Mouse (Mus musculus): ENCODE measurements around the gene Ank3. TPM values are rescaled to one million over a fixed set of nuclear protein-coding genes. Genes with fewer than 3 reads are reported as not detected.

The Ank3 gene
- polyA plus RNA-seq, 1 experiment from 2014 or later = not detected

DNA sequence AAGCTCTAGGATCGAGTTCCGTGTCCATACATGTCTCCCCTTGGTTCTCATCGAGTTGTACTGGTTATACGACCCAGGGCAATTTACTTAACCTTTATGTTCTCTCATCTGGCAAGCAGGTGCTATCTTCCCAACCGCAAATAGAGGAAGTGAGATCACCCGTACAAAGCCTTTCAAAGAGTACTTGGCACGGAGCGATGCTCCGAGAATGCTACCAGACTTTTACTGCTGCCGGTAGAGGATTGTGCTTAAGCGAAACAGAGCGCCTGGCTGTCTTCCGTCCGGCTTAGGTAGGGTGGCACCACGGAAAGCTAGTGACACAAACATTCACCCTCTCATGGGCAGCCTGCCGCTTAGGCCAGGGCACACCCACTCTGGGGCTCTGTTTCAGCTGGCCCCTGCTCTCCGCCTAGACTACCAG lies 641.3 kb downstream of the Ank3 start:
- 80% methylated on average over 17 of the region's 17 CpGs for WGBS (ENCODE audit: missing documents)
- no peak overlapping the region for H3K4me3 ChIP-seq (ENCODE audit: inconsistent target)
- no peaks in the 10 kb centered on the region for H3K36me3 ChIP-seq (ENCODE audit: inconsistent target)
- no peak overlapping the region for H3K27ac ChIP-seq
- no peaks in the 10 kb centered on the region for H3K79me2 ChIP-seq (ENCODE audit: inconsistent target)

DNA sequence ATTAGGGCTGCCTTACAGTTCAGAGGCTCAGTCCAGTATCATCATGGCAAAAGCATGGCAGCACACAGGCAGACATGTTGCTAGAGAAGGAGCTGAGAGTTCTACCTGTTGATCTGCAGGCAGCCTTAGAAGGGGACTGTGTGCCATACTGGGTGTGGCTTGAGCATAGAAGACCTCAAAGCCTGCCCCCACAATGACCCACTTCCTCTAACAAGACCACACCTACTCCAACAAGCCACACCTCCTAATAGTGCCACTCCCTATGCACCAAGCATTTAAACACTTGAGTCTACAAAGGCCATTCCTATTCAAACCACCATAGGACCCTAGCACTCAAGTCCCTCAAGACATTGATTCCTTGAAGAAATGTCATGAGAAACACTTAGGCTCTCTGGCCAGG lies 643.0 kb downstream of the Ank3 start:
- H3K27ac ChIP-seq = no peak overlapping the region
- H3K79me2 ChIP-seq (ENCODE audit: inconsistent target) = no peaks in the 10 kb centered on the region
- H3K36me3 ChIP-seq (ENCODE audit: inconsistent target) = no peaks in the 10 kb centered on the region
- H3K4me3 ChIP-seq (ENCODE audit: inconsistent target) = no peak overlapping the region

DNA sequence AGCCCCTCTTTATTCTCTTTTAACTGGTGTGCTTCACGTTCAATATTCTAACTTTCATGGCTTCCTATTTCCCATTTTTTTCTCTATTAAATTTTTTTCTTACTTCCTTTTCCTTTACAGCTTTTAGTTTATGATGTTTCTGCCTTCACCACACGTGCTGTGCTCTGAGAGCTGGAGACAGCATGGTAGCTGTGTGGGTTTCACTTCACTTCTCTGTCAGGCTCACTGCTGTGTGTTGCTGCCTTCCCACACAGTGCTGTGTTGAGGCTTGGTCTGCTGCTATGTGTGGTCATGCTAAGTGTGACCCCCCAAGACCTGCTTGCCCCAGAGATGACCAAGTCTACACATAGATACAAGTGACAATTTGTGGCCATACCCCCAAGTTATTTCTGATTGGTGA lies 647.1 kb downstream of the Ank3 start:
- Histone ChIP-seq H3K27ac (no peak overlapping the region), H3K36me3 (ENCODE audit: inconsistent target) (no peaks in the 10 kb centered on the region), H3K4me3 (ENCODE audit: inconsistent target) (no peak overlapping the region), H3K79me2 (ENCODE audit: inconsistent target) (no peaks in the 10 kb centered on the region)
- 5% methylated on average over 2 of the region's 2 CpGs for WGBS (ENCODE audit: missing documents)

DNA sequence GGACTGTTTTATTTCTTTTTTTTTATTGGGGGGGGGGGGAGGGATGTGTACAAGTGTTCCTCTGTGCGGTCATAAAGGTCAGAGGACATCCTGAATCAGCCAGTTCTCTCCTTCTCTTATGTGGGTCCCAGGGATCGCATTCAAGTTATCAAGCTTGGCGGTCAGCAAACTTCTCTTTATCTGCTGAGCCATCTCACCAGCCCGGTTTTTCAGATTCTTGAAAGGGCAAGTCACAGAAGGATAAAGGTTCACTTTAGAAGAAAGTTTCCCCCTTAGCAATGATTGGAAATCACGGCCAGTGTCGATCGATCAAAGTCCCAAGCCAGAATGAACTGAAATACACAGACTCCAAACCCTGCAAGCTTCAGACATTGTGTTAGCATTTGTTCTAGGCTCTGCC lies 651.2 kb downstream of the Ank3 start:
- Histone ChIP-seq H3K79me2 (ENCODE audit: inconsistent target) (no peaks in the 10 kb centered on the region), H3K27ac (no peak overlapping the region), H3K4me3 (ENCODE audit: inconsistent target) (no peak overlapping the region), H3K36me3 (ENCODE audit: inconsistent target) (no peaks in the 10 kb centered on the region)
- WGBS (ENCODE audit: missing documents) = 87% methylated on average over 7 of the region's 7 CpGs

DNA sequence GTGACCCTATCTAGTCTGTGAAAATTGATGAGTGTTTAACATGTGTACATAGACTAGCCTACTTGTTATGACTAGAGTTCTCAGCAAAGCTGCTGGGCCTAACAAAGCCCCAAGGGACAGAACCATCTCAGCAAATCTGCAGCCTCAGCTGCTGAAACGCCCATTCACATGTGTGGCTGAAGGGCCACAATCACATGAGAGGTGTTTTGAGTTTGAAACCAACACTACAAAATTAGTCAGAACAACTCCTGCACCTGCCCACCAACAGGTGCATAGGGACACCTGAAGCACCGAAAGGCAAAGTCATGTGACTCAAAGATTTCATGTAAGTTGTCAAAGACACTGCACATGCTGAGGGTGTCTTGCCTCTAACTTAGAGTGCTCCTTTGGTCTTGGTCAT lies 656.7 kb downstream of the Ank3 start:
- WGBS (ENCODE audit: missing documents) = 84% methylated on average over 2 of the region's 2 CpGs
- Histone ChIP-seq H3K4me3 (ENCODE audit: inconsistent target) (no peak overlapping the region), H3K79me2 (ENCODE audit: inconsistent target) (no peaks in the 10 kb centered on the region), H3K36me3 (ENCODE audit: inconsistent target) (no peaks in the 10 kb centered on the region), H3K27ac (no peak overlapping the region)

DNA sequence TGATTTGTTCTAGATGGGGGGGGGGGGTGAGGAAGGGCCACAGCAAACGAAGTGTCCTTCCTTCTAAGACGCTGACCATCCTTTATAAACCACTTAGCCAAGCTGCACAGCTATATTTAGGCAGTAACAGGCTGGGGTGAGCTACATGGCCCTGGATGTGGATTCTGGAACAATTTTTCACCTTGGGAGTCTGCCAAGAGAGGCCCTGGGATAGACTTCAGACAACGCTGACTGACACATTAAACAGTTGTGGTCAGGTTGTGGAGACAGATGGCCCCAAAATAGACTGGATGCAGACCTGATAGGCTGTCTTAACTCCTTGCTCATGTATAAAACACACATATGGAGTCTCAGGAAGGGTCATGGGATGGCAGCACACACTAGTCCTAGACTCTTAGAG lies 658.5 kb downstream of the Ank3 start:
- WGBS (ENCODE audit: missing documents) = 70% methylated on average over 3 of the region's 3 CpGs
- no peaks in the 10 kb centered on the region for H3K36me3 ChIP-seq (ENCODE audit: inconsistent target)
- H3K4me3 ChIP-seq (ENCODE audit: inconsistent target) = no peak overlapping the region
- H3K27ac ChIP-seq = no peak overlapping the region
- no peaks in the 10 kb centered on the region for H3K79me2 ChIP-seq (ENCODE audit: inconsistent target)

DNA sequence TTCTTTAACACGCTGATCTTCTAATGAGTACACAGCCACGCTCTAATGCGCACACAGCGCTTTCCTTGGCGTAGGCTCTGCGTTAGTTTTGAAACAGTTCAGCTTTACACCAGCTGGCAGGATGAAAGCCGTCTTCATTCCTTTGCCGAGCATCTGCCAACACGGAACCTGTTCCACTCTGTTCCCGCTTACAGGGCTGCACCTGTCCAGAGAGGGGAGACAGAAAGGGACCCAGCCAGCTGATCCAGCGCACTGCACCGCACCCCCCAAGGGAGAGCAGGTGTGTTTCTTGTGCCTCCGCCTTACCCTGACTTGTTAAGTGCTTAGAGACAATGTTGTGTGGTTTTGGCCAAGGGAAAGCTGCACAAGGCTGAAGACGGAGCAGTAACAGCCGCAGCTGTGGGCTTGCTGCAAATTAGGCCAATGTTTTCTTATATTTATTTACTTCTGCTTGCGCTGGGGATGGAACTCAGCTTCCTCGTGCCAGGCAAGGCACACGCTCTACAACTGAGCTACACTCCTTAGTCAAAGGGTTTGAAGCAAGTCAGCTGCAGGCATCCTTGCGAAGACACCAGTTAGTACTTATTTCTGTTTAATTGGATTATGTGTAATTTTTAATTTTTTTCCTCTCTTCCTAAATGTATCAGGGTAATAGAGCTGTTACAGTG lies 661.6 kb downstream of the Ank3 start:
- Histone ChIP-seq H3K79me2 (ENCODE audit: inconsistent target) (no peaks in the 10 kb centered on the region), H3K36me3 (ENCODE audit: inconsistent target) (no peaks in the 10 kb centered on the region), H3K27ac (no peak overlapping the region), H3K4me3 (ENCODE audit: inconsistent target) (no peak overlapping the region)
- WGBS (ENCODE audit: missing documents) = 84% methylated on average over 17 of the region's 19 CpGs

DNA sequence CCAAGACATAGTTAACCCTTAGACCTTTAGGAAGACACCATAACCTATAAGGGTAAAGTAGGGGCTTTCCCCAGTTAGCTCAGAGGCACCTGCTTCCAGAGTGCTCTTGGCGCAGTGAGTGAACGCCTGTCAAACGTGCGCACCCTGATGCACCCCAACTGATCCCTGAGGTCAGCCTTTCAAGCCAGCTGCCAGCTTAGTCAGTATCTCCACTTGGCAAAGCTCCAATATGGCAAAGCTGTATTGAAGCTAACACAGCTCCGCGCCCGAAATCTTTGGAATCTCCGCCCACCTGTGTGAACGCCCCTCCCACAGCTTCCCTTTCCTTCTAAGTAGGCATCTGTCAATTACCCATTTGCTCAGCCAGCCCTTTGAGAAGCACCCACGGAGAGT lies 662.1 kb downstream of the Ank3 start:
- Histone ChIP-seq H3K79me2 (ENCODE audit: inconsistent target) (no peaks in the 10 kb centered on the region), H3K36me3 (ENCODE audit: inconsistent target) (no peaks in the 10 kb centered on the region), H3K27ac (no peak overlapping the region), H3K4me3 (ENCODE audit: inconsistent target) (no peak overlapping the region)
- 53% methylated on average over 10 of the region's 10 CpGs for WGBS (ENCODE audit: missing documents)

DNA sequence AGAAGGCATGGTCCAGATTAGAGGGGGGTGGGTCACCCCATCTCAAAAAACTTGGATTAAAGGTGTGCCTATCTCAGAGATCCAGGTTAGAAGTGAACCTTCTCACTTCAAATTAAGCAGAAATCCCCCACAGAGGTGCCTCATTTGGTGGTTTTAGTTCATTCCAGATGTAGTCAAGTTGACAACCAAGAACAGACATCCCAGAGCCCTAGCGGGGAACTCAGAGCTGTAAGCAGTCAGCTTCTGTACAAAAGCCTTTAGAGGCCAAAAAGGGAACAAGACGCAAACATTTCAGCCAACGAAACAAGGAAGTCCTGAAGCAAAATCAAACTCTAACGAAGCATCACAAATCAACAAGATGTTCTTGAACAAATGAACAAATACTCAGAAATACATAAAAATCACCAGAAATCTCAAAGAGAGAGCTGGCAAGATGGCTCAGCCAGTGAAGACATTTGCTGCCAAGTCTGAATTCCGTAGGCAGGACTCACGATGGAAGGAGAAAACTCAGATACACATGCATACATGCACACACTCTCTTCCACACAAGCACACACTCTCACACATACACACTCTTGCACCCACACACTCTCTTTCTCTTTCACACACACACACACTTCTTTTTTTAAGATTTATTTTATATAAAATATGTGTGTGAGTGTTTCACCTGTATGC lies 665.4 kb downstream of the Ank3 start:
- Histone ChIP-seq H3K4me3 (ENCODE audit: inconsistent target) (no peak overlapping the region), H3K79me2 (ENCODE audit: inconsistent target) (no peaks in the 10 kb centered on the region), H3K36me3 (ENCODE audit: inconsistent target) (no peaks in the 10 kb centered on the region), H3K27ac (no peak overlapping the region)
- WGBS (ENCODE audit: missing documents) = 55% methylated on average over 6 of the region's 6 CpGs

DNA sequence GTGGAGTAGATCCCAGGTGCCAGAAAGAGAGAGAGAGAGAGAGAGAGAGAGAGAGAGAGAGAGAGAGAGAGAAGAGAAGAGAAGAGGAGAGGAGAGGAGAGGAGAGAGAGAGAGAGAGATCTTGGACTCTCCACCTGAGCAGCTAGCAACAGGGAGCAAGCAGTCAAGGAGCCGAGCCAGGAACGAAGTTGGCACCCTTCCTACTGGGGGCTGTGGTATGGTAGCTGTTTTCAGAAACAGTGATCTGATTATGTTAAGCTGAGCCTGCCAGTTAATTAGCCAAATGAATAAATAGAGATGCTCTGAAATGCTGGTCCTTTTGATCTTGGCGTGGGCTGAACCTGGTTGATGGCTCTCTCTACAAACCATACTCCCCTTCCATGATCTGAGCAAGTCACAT lies 666.6 kb downstream of the Ank3 start:
- H3K79me2 ChIP-seq (ENCODE audit: inconsistent target) = no peaks in the 10 kb centered on the region
- no peaks in the 10 kb centered on the region for H3K36me3 ChIP-seq (ENCODE audit: inconsistent target)
- no peak overlapping the region for H3K4me3 ChIP-seq (ENCODE audit: inconsistent target)
- no peak overlapping the region for H3K27ac ChIP-seq
- WGBS (ENCODE audit: missing documents) = 97% methylated on average over 3 of the region's 3 CpGs

DNA sequence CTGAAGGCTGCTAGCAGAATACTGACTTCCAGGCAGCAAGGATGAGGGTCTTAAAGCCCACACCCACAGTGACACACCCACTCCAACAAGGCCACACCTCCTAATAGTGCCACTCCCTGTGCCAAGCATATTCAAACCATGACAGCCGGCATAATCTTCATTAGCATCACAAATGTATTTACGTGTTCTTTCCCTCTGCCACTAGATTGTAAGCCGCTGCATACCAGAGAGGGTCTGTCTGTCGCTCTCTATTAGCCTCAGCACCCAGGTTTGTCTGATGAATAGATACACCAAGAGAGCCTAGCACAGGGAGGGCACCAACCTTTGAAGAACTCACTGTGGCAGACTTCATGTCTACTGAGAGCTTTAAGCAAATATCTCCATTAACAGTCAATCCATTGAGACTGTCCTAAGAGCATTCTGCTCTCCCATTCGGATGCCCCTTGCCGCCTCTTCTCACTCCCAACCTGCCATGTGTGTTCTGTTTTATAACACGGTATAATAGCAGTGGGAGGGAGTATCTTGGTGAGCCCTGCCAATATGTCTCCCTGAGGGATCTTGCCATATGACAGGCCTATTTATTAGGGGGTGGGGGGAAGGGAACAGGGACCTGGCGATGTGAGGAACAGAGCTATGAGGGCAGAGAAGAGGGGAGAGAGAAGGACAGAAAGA lies 668.1 kb downstream of the Ank3 start:
- H3K4me3 ChIP-seq (ENCODE audit: inconsistent target) = no peak overlapping the region
- WGBS (ENCODE audit: missing documents) = 81% methylated on average over 8 of the region's 8 CpGs
- no peaks in the 10 kb centered on the region for H3K36me3 ChIP-seq (ENCODE audit: inconsistent target)
- no peaks in the 10 kb centered on the region for H3K79me2 ChIP-seq (ENCODE audit: inconsistent target)
- H3K27ac ChIP-seq = no peak overlapping the region

DNA sequence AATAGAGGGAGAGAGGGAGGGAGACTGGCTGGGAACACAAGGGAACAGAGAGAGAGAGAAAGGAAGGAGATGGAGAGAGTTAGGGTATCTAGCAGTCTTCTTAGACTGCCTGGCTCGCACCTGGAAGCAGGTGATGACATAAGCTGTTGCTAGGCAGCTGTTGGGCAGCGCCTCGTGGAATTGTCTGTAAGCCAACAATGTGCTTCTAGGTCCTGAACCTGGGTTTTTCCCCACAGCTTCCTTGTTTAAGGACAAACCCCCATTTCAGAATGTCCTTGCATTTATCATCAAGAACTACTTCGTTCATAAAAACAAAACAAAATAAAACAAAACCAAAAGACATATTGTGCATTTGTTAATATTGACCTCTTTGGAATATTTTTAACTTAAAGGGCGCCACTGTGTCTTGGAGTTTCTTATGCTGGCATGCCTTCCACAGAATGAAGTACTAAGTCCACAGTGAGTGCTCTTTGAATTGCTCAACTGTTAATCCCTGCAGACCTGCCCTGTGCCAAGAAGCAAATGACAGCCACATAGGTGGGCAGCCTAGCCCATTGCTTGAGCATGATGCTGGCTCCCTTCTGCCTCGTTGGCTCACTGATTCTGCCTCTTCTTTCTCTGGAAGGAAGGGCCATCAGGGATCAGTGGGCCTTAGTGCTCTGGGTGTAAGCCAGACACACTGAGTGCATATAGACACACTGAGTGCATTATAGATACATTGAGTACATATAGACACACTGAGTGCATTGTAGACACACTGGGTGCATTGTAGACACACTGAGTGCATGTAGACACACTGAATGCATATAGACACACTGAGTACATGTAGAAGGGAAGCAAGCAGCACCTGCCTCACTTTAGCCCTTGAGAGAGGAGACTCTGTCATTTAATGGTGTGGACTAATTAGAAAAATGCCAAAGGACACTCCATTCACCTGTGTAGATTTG lies 668.9 kb downstream of the Ank3 start:
- 73% methylated on average over 6 of the region's 6 CpGs for WGBS (ENCODE audit: missing documents)
- no peak overlapping the region for H3K4me3 ChIP-seq (ENCODE audit: inconsistent target)
- no peaks in the 10 kb centered on the region for H3K79me2 ChIP-seq (ENCODE audit: inconsistent target)
- H3K27ac ChIP-seq = no peak overlapping the region
- no peaks in the 10 kb centered on the region for H3K36me3 ChIP-seq (ENCODE audit: inconsistent target)

DNA sequence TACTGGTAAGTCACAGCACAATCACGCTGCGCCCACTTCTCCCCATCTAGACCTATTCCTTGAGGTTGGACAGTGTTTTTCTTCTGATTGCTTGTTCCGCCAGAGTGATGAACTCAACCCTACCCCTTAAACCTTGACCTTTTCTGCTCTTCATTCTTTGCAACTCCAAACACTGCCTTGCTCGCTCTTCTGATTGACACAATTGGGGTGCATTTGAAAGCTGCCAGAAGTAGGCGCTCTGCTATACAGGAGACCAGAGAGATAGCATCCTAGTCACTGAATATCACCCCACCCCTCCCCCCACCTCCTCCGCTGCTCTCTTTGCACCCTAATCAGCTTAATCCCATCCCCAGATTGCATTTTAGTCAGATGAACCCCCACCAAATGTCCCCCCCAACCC lies 670.7 kb downstream of the Ank3 start:
- no peaks in the 10 kb centered on the region for H3K79me2 ChIP-seq (ENCODE audit: inconsistent target)
- WGBS (ENCODE audit: missing documents) = 72% methylated on average over 6 of the region's 6 CpGs
- no peak overlapping the region for H3K4me3 ChIP-seq (ENCODE audit: inconsistent target)
- H3K27ac ChIP-seq = no peak overlapping the region
- H3K36me3 ChIP-seq (ENCODE audit: inconsistent target) = no peaks in the 10 kb centered on the region

DNA sequence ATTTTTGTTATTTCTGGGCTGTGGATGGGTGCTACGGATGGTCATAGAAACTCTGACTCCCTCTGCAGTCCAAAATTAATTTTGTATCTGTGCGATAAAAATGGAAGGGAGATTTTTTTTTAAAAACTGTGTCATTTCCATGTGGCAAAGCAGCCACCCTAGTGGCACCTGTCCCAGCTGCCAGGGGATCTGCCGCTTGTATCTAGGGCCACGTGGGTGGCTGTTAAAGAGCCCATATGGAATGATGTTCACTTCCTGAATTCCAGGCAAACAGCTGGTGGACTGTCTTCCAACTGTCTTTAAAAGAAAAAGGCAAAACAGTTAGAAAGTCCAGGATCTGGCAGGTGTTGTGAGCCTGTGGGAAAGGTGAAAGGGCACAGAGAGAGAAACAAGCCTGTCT lies 672.8 kb downstream of the Ank3 start:
- Histone ChIP-seq H3K36me3 (ENCODE audit: inconsistent target) (no peaks in the 10 kb centered on the region), H3K27ac (no peak overlapping the region), H3K4me3 (ENCODE audit: inconsistent target) (no peak overlapping the region), H3K79me2 (ENCODE audit: inconsistent target) (no peaks in the 10 kb centered on the region)
- 90% methylated on average over 4 of the region's 4 CpGs for WGBS (ENCODE audit: missing documents)
